Mouse (Mus musculus) Patski (cell line): ENCODE measurements at regions not wholly inside any gene's neighbourhood (a gene's known extent, or its start where the extent isn't known, plus 50 kb on each side); places are given as distances from the start of the nearest gene placed in this dataset.

Source experiments
- ATAC-seq: fragments of 100-300 bp; one replicate; pipeline ENCODE4 v1.8.0; 2021
- CTCF ChIA-PET: fragments of 350-600 bp; sonication (Branson Sonifier 250); formaldehyde crosslinking; loops from one replicate; lab custom pipeline; 2022; ENCODE audit warnings: inconsistent platforms; lab: Charles Lee
- POLR2A ChIA-PET: fragments of 350-600 bp; sonication (Branson Sonifier 250); formaldehyde crosslinking; loops from one replicate; lab custom pipeline; 2022; ENCODE audit warnings: antibody characterized with exemption, inconsistent platforms; lab: Charles Lee
- DNase-seq: peaks from one replicate; pipeline ENCODE4 v3.0.0-alpha.2; 2011; ENCODE audit warnings: low read depth, low spot score
- H3K27me3 ChIP-seq: fragments of 371-371 bp; one replicate; pipeline ENCODE4 v1.5.1; 2021
- CTCF ChIP-seq: fragments of 100-300 bp; IDR thresholded peaks from one replicate; pipeline ENCODE4 v1.5.1; 2021
- in situ Hi-C: fragments of 300-500 bp; cut with MboI; formaldehyde crosslinking; loops from 3 replicates; pipeline ENCODE4 v1.11.1; 2018; ENCODE audit warnings: low pct_unique_long_range_greater_than_20kb, mixed read lengths

GRCm38 (mm10) chr9:47428710-47429341, 101.1 kb upstream of the Cadm1 start:
- H3K27me3 ChIP-seq: no peaks in the 10 kb centered on the region
- ChIA-PET CTCF (no interaction called here), POLR2A (no interaction called here)
- no peak for ATAC-seq
- TF ChIP-seq CTCF: no peak
- in situ Hi-C loops: loop anchor here (25.0 kb wide), 1 partner anchor 283 kb away; no protein-coding TSS in a partner anchor
- DNase-seq: no peak

GRCm38 (mm10) chr9:47429691-47430090, 100.3 kb upstream of the Cadm1 start:
- ChIA-PET POLR2A (no interaction called here), CTCF (no interaction called here)
- no peak for ATAC-seq
- H3K27me3 ChIP-seq: no peaks in the 10 kb centered on the region
- in situ Hi-C loops: loop anchor here (25.0 kb wide), 1 partner anchor 283 kb away; no protein-coding TSS in a partner anchor
- DNase-seq: no peak
- TF ChIP-seq CTCF: no peak

GRCm38 (mm10) chr9:47432715-47433114, 97.3 kb upstream of the Cadm1 start:
- ATAC-seq (no peak), DNase-seq (no peak)
- ChIA-PET POLR2A (interaction anchor here (2.1 kb wide), 1 partner anchor 10 kb away, joined by 7 read pairs; no protein-coding TSS in a partner anchor), CTCF (interaction anchor here (1.2 kb wide), 1 partner anchor 9 kb away, joined by 4 read pairs; no protein-coding TSS in a partner anchor)
- in situ Hi-C loops: loop anchor here (25.0 kb wide), 1 partner anchor 280 kb away; no protein-coding TSS in a partner anchor
- no peaks in the 10 kb centered on the region for H3K27me3 ChIP-seq
- no peak for TF ChIP-seq CTCF

- in situ Hi-C loops: loop anchor here (25.0 kb wide), 1 partner anchor 279 kb away; no protein-coding TSS in a partner anchor
- ChIA-PET POLR2A (no interaction called here), CTCF (interaction anchor here (1.2 kb wide), 1 partner anchor 8 kb away, joined by 4 read pairs; no protein-coding TSS in a partner anchor)
- peak; percentile 52 for ATAC-seq
- no peaks in the 10 kb centered on the region for H3K27me3 ChIP-seq
- DNase-seq: peak; percentile 61
- no peak for TF ChIP-seq CTCF
These were observed 96.8 kb upstream of the Cadm1 start for GRCm38 (mm10) chr9:47433185-47433584.

GRCm38 (mm10) chr9:47434091-47434490, 95.9 kb upstream of the Cadm1 start:
- DNase-seq: no peak
- H3K27me3 ChIP-seq: no peaks in the 10 kb centered on the region
- CTCF ChIA-PET: no interaction called here
- ATAC-seq: no peak
- POLR2A ChIA-PET: interaction anchor here (0.8 kb wide), 1 partner anchor 97 kb away, joined by 3 read pairs; no protein-coding TSS in a partner anchor
- TF ChIP-seq CTCF: no peak
- in situ Hi-C loops: loop anchor here (25.0 kb wide), 1 partner anchor 278 kb away; no protein-coding TSS in a partner anchor

GRCm38 (mm10) chr9:47438976-47439375, 91.0 kb upstream of the Cadm1 start:
- in situ Hi-C loops: loop anchor here (25.0 kb wide), 1 partner anchor 273 kb away; no protein-coding TSS in a partner anchor
- no peak for ATAC-seq

DNA sequence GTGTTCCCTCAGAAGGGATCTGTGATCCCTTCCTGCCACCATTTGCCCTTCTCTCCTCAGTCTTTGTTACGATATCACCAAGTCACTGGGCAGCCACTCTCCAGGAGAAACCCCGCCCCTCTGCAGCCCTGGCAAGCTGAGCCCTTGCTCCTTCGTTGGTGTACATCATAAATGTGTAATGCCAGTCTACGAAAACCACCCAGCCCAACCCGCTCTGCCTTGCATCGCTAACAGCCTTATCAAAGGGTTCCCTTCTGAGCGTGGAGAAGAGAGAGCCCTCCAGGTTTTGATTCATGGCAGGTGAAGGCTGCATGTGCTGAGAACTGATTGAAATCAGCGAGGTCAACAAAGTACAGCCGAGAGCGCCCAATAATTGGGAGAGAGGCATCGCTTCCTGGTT, 90.5 kb upstream of the Cadm1 start:
- DNase-seq (no peak), ATAC-seq (no peak)
- TF ChIP-seq CTCF: no peak
- no peaks in the 10 kb centered on the region for H3K27me3 ChIP-seq
- ChIA-PET CTCF (no interaction called here), POLR2A (no interaction called here)
- in situ Hi-C loops: loop anchor here (25.0 kb wide), 1 partner anchor 273 kb away; no protein-coding TSS in a partner anchor

More at GRCm38 (mm10) chr9:47438976-47439375, 91.0 kb upstream of the Cadm1 start:
- DNase-seq: no peak
- CTCF ChIA-PET: interaction anchor here (0.7 kb wide), 1 partner anchor 360 kb away, joined by 3 read pairs; no protein-coding TSS in a partner anchor
- H3K27me3 ChIP-seq: no peaks in the 10 kb centered on the region
- TF ChIP-seq CTCF: no peak
- POLR2A ChIA-PET: no interaction called here

DNA sequence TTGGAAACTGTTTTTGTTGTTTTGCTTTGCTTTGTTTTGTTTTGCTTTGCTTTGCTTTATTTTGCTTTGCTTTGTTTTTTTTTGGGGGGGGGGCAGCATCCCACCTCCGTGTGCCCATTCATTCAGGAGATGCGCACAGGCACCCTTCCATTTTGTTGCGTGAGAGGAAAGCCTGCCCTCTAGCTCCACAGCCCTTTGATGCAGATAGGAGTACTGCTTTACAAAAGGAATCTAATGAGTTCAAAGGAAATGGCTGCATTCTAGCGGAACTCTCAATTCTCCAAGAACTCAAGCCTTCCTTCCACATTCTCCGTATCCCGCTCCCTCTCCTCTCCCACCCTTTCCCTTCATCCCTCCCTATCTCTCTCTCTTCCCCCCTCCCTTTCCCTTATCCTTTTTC, 89.8 kb upstream of the Cadm1 start:
- POLR2A ChIA-PET: no interaction called here
- ATAC-seq (no peak), DNase-seq (no peak)
- no peak for TF ChIP-seq CTCF
- in situ Hi-C loops: loop anchor here (10.0 to 25.0 kb wide), 2 partner anchors 145 to 272 kb away; no protein-coding TSS in a partner anchor
- no peaks in the 10 kb centered on the region for H3K27me3 ChIP-seq
- CTCF ChIA-PET: no interaction called here

- no peak for ATAC-seq
- ChIA-PET POLR2A (no interaction called here), CTCF (interaction anchor here (0.9 to 1.1 kb wide), 2 partner anchors 8 to 9 kb away, joined by 3 to 4 read pairs; no protein-coding TSS in a partner anchor)
- TF ChIP-seq CTCF: no peak
- in situ Hi-C loops: loop anchor here (10.0 to 25.0 kb wide), 2 partner anchors 144 to 271 kb away; no protein-coding TSS in a partner anchor
- DNase-seq: no peak
- no peaks in the 10 kb centered on the region for H3K27me3 ChIP-seq
These were observed 88.8 kb upstream of the Cadm1 start for GRCm38 (mm10) chr9:47441155-47441554.

DNA sequence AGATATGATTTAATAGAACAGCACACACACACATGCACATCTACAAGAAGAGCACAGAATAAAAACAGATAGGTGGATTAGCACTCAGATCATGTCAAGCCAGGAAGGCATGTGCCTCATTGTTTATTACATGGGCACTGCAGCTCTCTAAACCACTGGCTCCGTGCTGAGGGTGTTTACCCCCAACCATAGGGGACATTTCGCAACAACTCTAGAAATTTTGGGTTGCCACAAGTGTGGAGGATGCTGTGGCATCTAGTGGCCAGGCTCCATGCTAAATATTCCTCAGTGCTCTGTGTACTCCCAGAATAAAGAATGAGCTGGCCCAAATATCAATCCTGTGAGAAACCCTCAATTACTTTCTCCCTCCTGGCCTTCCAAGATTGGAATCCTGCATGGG, 85.8 kb upstream of the Cadm1 start:
- no peak for ATAC-seq
- in situ Hi-C loops: loop anchor here (10.0 to 25.0 kb wide), 2 partner anchors 141 to 268 kb away; no protein-coding TSS in a partner anchor
- ChIA-PET CTCF (interaction anchor here (0.9 to 1.1 kb wide), 2 partner anchors 9 to 21 kb away, joined by 3 read pairs; no protein-coding TSS in a partner anchor), POLR2A (interaction anchor here (1.1 to 1.4 kb wide), 2 partner anchors 22 to 256 kb away, joined by 3 read pairs; no protein-coding TSS in a partner anchor)
- no peaks in the 10 kb centered on the region for H3K27me3 ChIP-seq
- DNase-seq: peak; percentile 28
- no peak for TF ChIP-seq CTCF
